Mouse (Mus musculus) intestine, postnatal 0 days (tissue): Measurements from ENCODE around the gene 4930590J08Rik. TPM values are rescaled to one million over a fixed set of nuclear protein-coding genes. Genes with fewer than 3 reads are reported as not detected.
"Not testable (repeated sequence)": the region's sequence is repeated elsewhere in the genome, so short reads cannot be mapped to it uniquely, and the experiment has no call there.

Experiments
- ATAC-seq: fragments of 200-750 bp; cut with Nextera tagmentation; 2 replicates; pipeline ENCODE4 v1.8.0; 2017; ENCODE audit warnings: mild to moderate bottlenecking, moderate TSS enrichment, moderate library complexity
- H3K27ac ChIP-seq: fragments of 300-500 bp; sonication (generic); 2 replicates; pipeline ENCODE4 v1.5.1; 2014; ENCODE audit warnings: mild to moderate bottlenecking, low read depth, low read length, moderate library complexity
- H3K27me3 ChIP-seq: fragments of 300-500 bp; sonication (generic); replicated peaks from 2 replicates; pipeline ENCODE4 v1.6.1; 2014; ENCODE audit warnings: low read length, mixed read lengths; ENCODE audit not compliant: control insufficient read depth, insufficient read depth
- H3K36me3 ChIP-seq: fragments of 300-500 bp; sonication (generic); 2 replicates; pipeline ENCODE4 v1.6.1; 2014; ENCODE audit warnings: mild to moderate bottlenecking, moderate library complexity; ENCODE audit not compliant: control insufficient read depth, insufficient read depth
- H3K4me1 ChIP-seq: fragments of 300-500 bp; sonication (generic); replicated peaks from 2 replicates; pipeline ENCODE4 v1.6.1; 2014; ENCODE audit warnings: antibody characterized with exemption, low read length, mixed read lengths; ENCODE audit not compliant: control insufficient read depth, insufficient read depth
- H3K4me2 ChIP-seq: fragments of 300-500 bp; sonication (generic); replicated peaks from 2 replicates; pipeline ENCODE4 v1.6.1; 2014; ENCODE audit warnings: low read depth, mild to moderate bottlenecking, moderate library complexity
- H3K4me3 ChIP-seq: fragments of 300-500 bp; sonication (generic); 2 replicates; pipeline ENCODE4 v1.5.1; 2014; ENCODE audit warnings: low read depth, low read length
- H3K9ac ChIP-seq: fragments of 300-500 bp; sonication (generic); 2 replicates; pipeline ENCODE4 v1.6.1; 2014; ENCODE audit warnings: mild to moderate bottlenecking, low read depth, low read length
- H3K9me3 ChIP-seq: fragments of 300-500 bp; sonication (generic); 2 replicates; pipeline ENCODE4 v1.6.1; 2016; ENCODE audit warnings: mixed run types; ENCODE audit not compliant: control insufficient read depth
- CTCF ChIP-seq: sonication (generic); IDR thresholded peaks from 2 replicates; pipeline ENCODE4 v1.5.1; 2016; ENCODE audit warnings: low read depth, mild to moderate bottlenecking, control low read depth, antibody characterized with exemption, moderate library complexity
- WGBS: fragments of 180-500 bp; shearing (Covaris S2); extraction: QIAGEN DNeasy Blood & Tissue Kit; methylation state at CpG from one replicate; pipeline ENCODE4 v1.1.7; 2014; 5-methylcytosine and 5-hydroxymethylcytosine counted together
- polyA plus RNA-seq: library from polyadenylated mRNA; unstranded; fragments of >200 nt; fragmentation: Nextera tagmentation; extraction: Ambion mirVana; gene quantifications from 2 replicates; pipeline ENCODE4 v1.2.1, GENCODE M21; 2015

4930590J08Rik gene
- 0.08 and 0.16 TPM in 2 replicates for polyA plus RNA-seq

GRCm38 (mm10) chr6:91902509-91902908, at the start of gene 4930590J08Rik:
Gene 4930590J08Rik (plus strand): TSS chr6:91902809.
- peaks cover 33% of the 10 kb centered on the region for H3K36me3 ChIP-seq
- H3K9me3 ChIP-seq, H3K4me1 ChIP-seq, H3K27ac ChIP-seq, ATAC-seq, H3K27me3 ChIP-seq, H3K4me3 ChIP-seq, H3K4me2 ChIP-seq, H3K9ac ChIP-seq: not testable (repeated sequence)
- 97% methylated on average over 2 of the region's 2 CpGs for WGBS

GRCm38 (mm10) chr6:91858339-91858738, 44.3 kb upstream of the 4930590J08Rik start:
- Histone ChIP-seq H3K27ac (no peak overlapping the region), H3K4me1 (no peaks in the 10 kb centered on the region), H3K9me3 (no peaks in the 10 kb centered on the region), H3K36me3 (no peaks in the 10 kb centered on the region), H3K4me2 (no peak overlapping the region), H3K9ac (no peak overlapping the region), H3K27me3 (peaks cover 3% of the 10 kb centered on the region; the same call in 1 of the 2 replicates), H3K4me3 (no peak overlapping the region)
- no peak for ATAC-seq
- WGBS = 62% methylated on average over 5 of the region's 5 CpGs
- TF ChIP-seq CTCF = no peak

GRCm38 (mm10) chr6:91862848-91863247, 39.8 kb upstream of the 4930590J08Rik start:
- Histone ChIP-seq H3K36me3 (no peaks in the 10 kb centered on the region), H3K27me3 (no peaks in the 10 kb centered on the region), H3K9ac (no peak overlapping the region), H3K27ac (no peak overlapping the region), H3K4me3 (no peak overlapping the region), H3K4me2 (no peak overlapping the region), H3K4me1 (no peaks in the 10 kb centered on the region), H3K9me3 (no peaks in the 10 kb centered on the region)
- no peak for ATAC-seq
- no peak for TF ChIP-seq CTCF

- 73% methylated on average over 5 of the region's 5 CpGs for WGBS
- no peaks in the 10 kb centered on the region for H3K27me3 ChIP-seq
- H3K27ac ChIP-seq = no peak overlapping the region
- H3K36me3 ChIP-seq = no peaks in the 10 kb centered on the region
- no peaks in the 10 kb centered on the region for H3K9me3 ChIP-seq
- no peak overlapping the region for H3K4me3 ChIP-seq
- no peak for ATAC-seq
- no peak for TF ChIP-seq CTCF
- no peak overlapping the region for H3K9ac ChIP-seq
- no peaks in the 10 kb centered on the region for H3K4me1 ChIP-seq
- H3K4me2 ChIP-seq = no peak overlapping the region
Observed at GRCm38 (mm10) chr6:91864595-91864994, 38.0 kb upstream of the 4930590J08Rik start.

- 82% methylated on average over 11 of the region's 11 CpGs for WGBS
- TF ChIP-seq CTCF = no peak
- Histone ChIP-seq H3K9ac (no peak overlapping the region), H3K4me3 (no peak overlapping the region), H3K4me2 (no peak overlapping the region), H3K9me3 (no peaks in the 10 kb centered on the region), H3K4me1 (no peaks in the 10 kb centered on the region), H3K36me3 (no peaks in the 10 kb centered on the region), H3K27ac (no peak overlapping the region), H3K27me3 (no peaks in the 10 kb centered on the region)
- ATAC-seq = no peak
Observed at GRCm38 (mm10) chr6:91865601-91866000, 37.0 kb upstream of the 4930590J08Rik start.

- WGBS = 89% methylated on average over 5 of the region's 5 CpGs
- Histone ChIP-seq H3K4me2 (no peak overlapping the region), H3K9ac (no peak overlapping the region), H3K27me3 (no peaks in the 10 kb centered on the region), H3K36me3 (no peaks in the 10 kb centered on the region), H3K9me3 (no peaks in the 10 kb centered on the region), H3K4me3 (no peak overlapping the region), H3K4me1 (no peaks in the 10 kb centered on the region), H3K27ac (no peak overlapping the region)
- ATAC-seq = no peak
- TF ChIP-seq CTCF = no peak
Observed at GRCm38 (mm10) chr6:91868091-91868490, 34.5 kb upstream of the 4930590J08Rik start.

- H3K9ac ChIP-seq = no peak overlapping the region
- H3K36me3 ChIP-seq = no peaks in the 10 kb centered on the region
- no peak overlapping the region for H3K4me2 ChIP-seq
- no peak overlapping the region for H3K4me3 ChIP-seq
- H3K9me3 ChIP-seq = no peaks in the 10 kb centered on the region
- no peak overlapping the region for H3K27ac ChIP-seq
- H3K27me3 ChIP-seq = no peaks in the 10 kb centered on the region
- no peaks in the 10 kb centered on the region for H3K4me1 ChIP-seq
- WGBS = 47% methylated on average over 2 of the region's 2 CpGs
- no peak for ATAC-seq
- no peak for TF ChIP-seq CTCF
Observed at GRCm38 (mm10) chr6:91872781-91873180, 29.8 kb upstream of the 4930590J08Rik start.
